Mouse (Mus musculus): Measurements from ENCODE around the gene Mier2. TPM values are rescaled to one million over a fixed set of nuclear protein-coding genes. Genes with fewer than 3 reads are reported as not detected.

The Mier2 gene
- polyA plus RNA-seq, 1 experiment from 2014 or later, result 26.5 TPM

GRCm38 (mm10) chr10:79548971-79549723 is 5.9 kb downstream of the Mier2 start:
- Histone ChIP-seq H3K9ac (ENCODE audit: low read depth, low read length) (no peak overlapping the region), H3K27ac (ENCODE audit: low read depth, low read length) (no peak overlapping the region), H3K36me3 (ENCODE audit: control insufficient read depth, insufficient read depth, low read length) (peaks cover 42% of the 10 kb centered on the region), H3K4me3 (ENCODE audit: low read depth, low read length) (no peak overlapping the region), H3K4me1 (ENCODE audit: control insufficient read depth, insufficient read depth, low read length) (peaks cover 11% of the 10 kb centered on the region), H3K9me3 (replicated peaks; ENCODE audit: control insufficient read depth, low read length) (no peaks in the 10 kb centered on the region), H3K27me3 (ENCODE audit: control insufficient read depth, insufficient read depth, low read length) (no peaks in the 10 kb centered on the region), H3K4me2 (no peak overlapping the region)
- ATAC-seq (replicated peaks; ENCODE audit: insufficient number of reproducible peaks, low FRiP score, low TSS enrichment), result no peak
- WGBS (ENCODE audit: insufficient replicate concordance), result 89% methylated on average over 18 of the region's 18 CpGs

GRCm38 (mm10) chr10:79548546-79548945 is 6.5 kb downstream of the Mier2 start:
- H3K4me1 ChIP-seq (ENCODE audit: control insufficient read depth, insufficient read depth, low read length), result peaks cover 6% of the 10 kb centered on the region
- no peak overlapping the region for H3K27ac ChIP-seq (ENCODE audit: low read depth, low read length)
- 87% methylated on average over 5 of the region's 5 CpGs for WGBS (ENCODE audit: insufficient replicate concordance)
- no peak for ATAC-seq (replicated peaks; ENCODE audit: insufficient number of reproducible peaks, low FRiP score, low TSS enrichment)
- no peak overlapping the region for H3K4me2 ChIP-seq
- H3K4me3 ChIP-seq (ENCODE audit: low read depth, low read length), result no peak overlapping the region
- H3K9ac ChIP-seq (ENCODE audit: low read depth, low read length), result no peak overlapping the region
- no peaks in the 10 kb centered on the region for H3K27me3 ChIP-seq (ENCODE audit: control insufficient read depth, insufficient read depth, low read length)
- H3K36me3 ChIP-seq (ENCODE audit: control insufficient read depth, insufficient read depth, low read length), result peaks cover 42% of the 10 kb centered on the region
- no peaks in the 10 kb centered on the region for H3K9me3 ChIP-seq (replicated peaks; ENCODE audit: control insufficient read depth, low read length)

GRCm38 (mm10) chr10:79547148-79547675 is 7.8 kb downstream of the Mier2 start:
- Histone ChIP-seq H3K4me3 (ENCODE audit: low read depth, low read length) (no peak overlapping the region), H3K9ac (ENCODE audit: low read depth, low read length) (no peak overlapping the region), H3K9me3 (replicated peaks; ENCODE audit: control insufficient read depth, low read length) (no peaks in the 10 kb centered on the region), H3K27ac (ENCODE audit: low read depth, low read length) (no peak overlapping the region), H3K36me3 (ENCODE audit: control insufficient read depth, insufficient read depth, low read length) (peaks cover 46% of the 10 kb centered on the region), H3K27me3 (ENCODE audit: control insufficient read depth, insufficient read depth, low read length) (no peaks in the 10 kb centered on the region), H3K4me2 (no peak overlapping the region), H3K4me1 (ENCODE audit: control insufficient read depth, insufficient read depth, low read length) (no peaks in the 10 kb centered on the region)
- no peak for ATAC-seq (replicated peaks; ENCODE audit: insufficient number of reproducible peaks, low FRiP score, low TSS enrichment)
- 76% methylated on average over 5 of the region's 5 CpGs for whole genome bisulfite sequencing (ENCODE audit: insufficient replicate concordance)

GRCm38 (mm10) chr10:79546483-79546882 is 8.5 kb downstream of the Mier2 start:
- ATAC-seq (replicated peaks; ENCODE audit: insufficient number of reproducible peaks, low FRiP score, low TSS enrichment), result no peak
- Histone ChIP-seq H3K4me2 (no peak overlapping the region), H3K27me3 (ENCODE audit: control insufficient read depth, insufficient read depth, low read length) (no peaks in the 10 kb centered on the region), H3K36me3 (ENCODE audit: control insufficient read depth, insufficient read depth, low read length) (peaks cover 52% of the 10 kb centered on the region), H3K27ac (ENCODE audit: low read depth, low read length) (no peak overlapping the region), H3K4me3 (ENCODE audit: low read depth, low read length) (no peak overlapping the region), H3K9me3 (replicated peaks; ENCODE audit: control insufficient read depth, low read length) (no peaks in the 10 kb centered on the region), H3K4me1 (ENCODE audit: control insufficient read depth, insufficient read depth, low read length) (no peaks in the 10 kb centered on the region), H3K9ac (ENCODE audit: low read depth, low read length) (no peak overlapping the region)
- WGBS (ENCODE audit: insufficient replicate concordance), result 89% methylated on average over 11 of the region's 11 CpGs

- H3K27me3 ChIP-seq (ENCODE audit: control insufficient read depth, insufficient read depth, low read length), result no peaks in the 10 kb centered on the region
- H3K36me3 ChIP-seq (ENCODE audit: control insufficient read depth, insufficient read depth, low read length), result peaks cover 57% of the 10 kb centered on the region
- H3K9ac ChIP-seq (ENCODE audit: low read depth, low read length), result no peak overlapping the region
- H3K9me3 ChIP-seq (replicated peaks; ENCODE audit: control insufficient read depth, low read length), result no peaks in the 10 kb centered on the region
- no peak overlapping the region for H3K4me3 ChIP-seq (ENCODE audit: low read depth, low read length)
- no peak overlapping the region for H3K4me2 ChIP-seq
- no peak for ATAC-seq (replicated peaks; ENCODE audit: insufficient number of reproducible peaks, low FRiP score, low TSS enrichment)
- WGBS (ENCODE audit: insufficient replicate concordance), result 88% methylated on average over 12 of the region's 12 CpGs
- H3K27ac ChIP-seq (ENCODE audit: low read depth, low read length), result no peak overlapping the region
- no peaks in the 10 kb centered on the region for H3K4me1 ChIP-seq (ENCODE audit: control insufficient read depth, insufficient read depth, low read length)
These were observed 9.1 kb downstream of the Mier2 start for GRCm38 (mm10) chr10:79545891-79546290.

GRCm38 (mm10) chr10:79544631-79545030 is 10.4 kb downstream of the Mier2 start:
- ATAC-seq (replicated peaks; ENCODE audit: insufficient number of reproducible peaks, low FRiP score, low TSS enrichment), result no peak
- no peaks in the 10 kb centered on the region for H3K27me3 ChIP-seq (ENCODE audit: control insufficient read depth, insufficient read depth, low read length)
- no peak overlapping the region for H3K27ac ChIP-seq (ENCODE audit: low read depth, low read length)
- no peak overlapping the region for H3K4me3 ChIP-seq (ENCODE audit: low read depth, low read length)
- H3K36me3 ChIP-seq (ENCODE audit: control insufficient read depth, insufficient read depth, low read length), result peaks cover 61% of the 10 kb centered on the region
- 93% methylated on average over 5 of the region's 5 CpGs for WGBS (ENCODE audit: insufficient replicate concordance)
- H3K9me3 ChIP-seq (replicated peaks; ENCODE audit: control insufficient read depth, low read length), result no peaks in the 10 kb centered on the region
- H3K4me1 ChIP-seq (ENCODE audit: control insufficient read depth, insufficient read depth, low read length), result no peaks in the 10 kb centered on the region
- H3K4me2 ChIP-seq, result no peak overlapping the region
- H3K9ac ChIP-seq (ENCODE audit: low read depth, low read length), result no peak overlapping the region

GRCm38 (mm10) chr10:79543884-79544597 is 11.0 kb downstream of the Mier2 start:
- no peak for ATAC-seq (replicated peaks; ENCODE audit: insufficient number of reproducible peaks, low FRiP score, low TSS enrichment)
- WGBS (ENCODE audit: insufficient replicate concordance), result 66% methylated on average over 9 of the region's 9 CpGs
- Histone ChIP-seq H3K4me2 (no peak overlapping the region), H3K4me1 (ENCODE audit: control insufficient read depth, insufficient read depth, low read length) (no peaks in the 10 kb centered on the region), H3K27ac (ENCODE audit: low read depth, low read length) (no peak overlapping the region), H3K9me3 (replicated peaks; ENCODE audit: control insufficient read depth, low read length) (no peaks in the 10 kb centered on the region), H3K27me3 (ENCODE audit: control insufficient read depth, insufficient read depth, low read length) (no peaks in the 10 kb centered on the region), H3K9ac (ENCODE audit: low read depth, low read length) (no peak overlapping the region), H3K4me3 (ENCODE audit: low read depth, low read length) (no peak overlapping the region), H3K36me3 (ENCODE audit: control insufficient read depth, insufficient read depth, low read length) (peaks cover 57% of the 10 kb centered on the region)

GRCm38 (mm10) chr10:79542171-79542570 is 12.8 kb downstream of the Mier2 start:
- H3K4me3 ChIP-seq (ENCODE audit: low read depth, low read length), result no peak overlapping the region
- H3K27ac ChIP-seq (ENCODE audit: low read depth, low read length), result no peak overlapping the region
- no peak for ATAC-seq (replicated peaks; ENCODE audit: insufficient number of reproducible peaks, low FRiP score, low TSS enrichment)
- H3K4me2 ChIP-seq, result no peak overlapping the region
- H3K36me3 ChIP-seq (ENCODE audit: control insufficient read depth, insufficient read depth, low read length), result peaks cover 39% of the 10 kb centered on the region
- H3K4me1 ChIP-seq (ENCODE audit: control insufficient read depth, insufficient read depth, low read length), result no peaks in the 10 kb centered on the region
- 93% methylated on average over 11 of the region's 11 CpGs for WGBS (ENCODE audit: insufficient replicate concordance)
- H3K9me3 ChIP-seq (replicated peaks; ENCODE audit: control insufficient read depth, low read length), result no peaks in the 10 kb centered on the region
- H3K27me3 ChIP-seq (ENCODE audit: control insufficient read depth, insufficient read depth, low read length), result no peaks in the 10 kb centered on the region
- no peak overlapping the region for H3K9ac ChIP-seq (ENCODE audit: low read depth, low read length)
